Mouse (Mus musculus) midbrain, embryonic 10.5 days (tissue): Measurements from ENCODE around the gene Ccdc171. TPM values are rescaled to one million over a fixed set of nuclear protein-coding genes. Genes with fewer than 3 reads are reported as not detected.
A peak's percentile ranks its signal among the peaks of the same experiment; 100 is the strongest.
"Not testable (repeated sequence)": the region's sequence is repeated elsewhere in the genome, so short reads cannot be mapped to it uniquely, and the experiment has no call there.

ENCODE experiments used
- DNase-seq: peaks from one replicate; pipeline ENCODE4 v3.0.0-alpha.2; 2017; ENCODE audit warnings: low spot score
- H3K27ac ChIP-seq: fragments of 300-500 bp; sonication (generic); replicated peaks from 2 replicates; pipeline ENCODE4 v1.5.1; 2016; ENCODE audit warnings: mild to moderate bottlenecking
- H3K27me3 ChIP-seq: fragments of 300-500 bp; sonication (generic); 2 replicates; pipeline ENCODE4 v1.6.1; 2016; ENCODE audit warnings: low read depth, mild to moderate bottlenecking; ENCODE audit not compliant: poor library complexity, severe bottlenecking
- H3K36me3 ChIP-seq: fragments of 300-500 bp; sonication (generic); 2 replicates; pipeline ENCODE4 v1.6.1; 2016; ENCODE audit warnings: mild to moderate bottlenecking, moderate library complexity
- H3K4me1 ChIP-seq: fragments of 300-500 bp; sonication (generic); 2 replicates; pipeline ENCODE4 v1.6.1; 2016
- H3K4me3 ChIP-seq: fragments of 300-500 bp; sonication (generic); 2 replicates; pipeline ENCODE4 v1.5.1; 2016; ENCODE audit warnings: mild to moderate bottlenecking, moderate library complexity
- H3K9me3 ChIP-seq: fragments of 300-500 bp; sonication (generic); replicated peaks from 2 replicates; pipeline ENCODE4 v1.6.1; 2016; ENCODE audit warnings: mild to moderate bottlenecking
- WGBS: fragments of 180-500 bp; shearing (Covaris S2); methylation state at CpG from one replicate; pipeline ENCODE4 v1.1.7; 2016; 5-methylcytosine and 5-hydroxymethylcytosine counted together
- polyA plus RNA-seq: library from polyadenylated mRNA; unstranded; fragments of >200 nt; fragmentation: Nextera tagmentation; extraction: Ambion mirVana; gene quantifications from 2 replicates; pipeline ENCODE4 v1.2.1, GENCODE M21; 2016

The Ccdc171 gene
- polyA plus RNA-seq, 1 experiment from 2014 or later = 4.3 TPM

GRCm38 (mm10) chr4:83596486-83596885 lies 71.1 kb downstream of the Ccdc171 start:
- H3K27me3 ChIP-seq = no peaks in the 10 kb centered on the region
- 19% methylated on average over 2 of the region's 2 CpGs for WGBS
- H3K9me3 ChIP-seq = no peaks in the 10 kb centered on the region
- no peak for DNase-seq
- no peak overlapping the region for H3K27ac ChIP-seq
- H3K36me3 ChIP-seq = no peaks in the 10 kb centered on the region
- H3K4me1 ChIP-seq = peaks cover 6% of the 10 kb centered on the region
- H3K4me3 ChIP-seq = no peak overlapping the region

- DNase-seq = no peak
- H3K9me3 ChIP-seq = no peaks in the 10 kb centered on the region
- H3K4me3 ChIP-seq = no peak overlapping the region
- 91% methylated on average over 3 of the region's 3 CpGs for WGBS
- H3K27ac ChIP-seq = no peak overlapping the region
- H3K4me1 ChIP-seq = no peaks in the 10 kb centered on the region
- H3K27me3 ChIP-seq = no peaks in the 10 kb centered on the region
- no peaks in the 10 kb centered on the region for H3K36me3 ChIP-seq
These were observed 85.8 kb downstream of the Ccdc171 start for GRCm38 (mm10) chr4:83611111-83611510.

- 31% methylated on average over 10 of the region's 13 CpGs for whole genome bisulfite sequencing
- not testable (repeated sequence) for DNase-seq, H3K4me3 ChIP-seq, H3K27me3 ChIP-seq, H3K27ac ChIP-seq, H3K9me3 ChIP-seq, H3K4me1 ChIP-seq, H3K36me3 ChIP-seq
These were observed 97.8 kb downstream of the Ccdc171 start for GRCm38 (mm10) chr4:83623021-83623711.

GRCm38 (mm10) chr4:83623732-83624131 lies 98.4 kb downstream of the Ccdc171 start:
- 89% methylated on average over 4 of the region's 4 CpGs for WGBS
- Histone ChIP-seq H3K36me3 (no peaks in the 10 kb centered on the region), H3K4me3 (no peak overlapping the region), H3K27me3 (no peaks in the 10 kb centered on the region), H3K27ac (no peak overlapping the region), H3K4me1 (no peaks in the 10 kb centered on the region), H3K9me3 (no peaks in the 10 kb centered on the region)
- no peak for DNase-seq

GRCm38 (mm10) chr4:83651453-83651852 lies 126.1 kb downstream of the Ccdc171 start:
- DNase-seq = no peak
- WGBS = 94% methylated on average over 4 of the region's 4 CpGs
- no peaks in the 10 kb centered on the region for H3K27me3 ChIP-seq
- H3K9me3 ChIP-seq = no peaks in the 10 kb centered on the region
- no peak overlapping the region for H3K27ac ChIP-seq
- no peak overlapping the region for H3K4me3 ChIP-seq
- H3K36me3 ChIP-seq = no peaks in the 10 kb centered on the region
- H3K4me1 ChIP-seq = peaks cover 25% of the 10 kb centered on the region

GRCm38 (mm10) chr4:83655396-83655795 lies 130.1 kb downstream of the Ccdc171 start:
- no peaks in the 10 kb centered on the region for H3K9me3 ChIP-seq
- DNase-seq = peak; percentile 33
- WGBS = 22% methylated on average over 6 of the region's 6 CpGs
- H3K4me1 ChIP-seq = peaks cover 35% of the 10 kb centered on the region
- H3K27ac ChIP-seq = peak overlapping the region; percentile 74
- H3K27me3 ChIP-seq = no peaks in the 10 kb centered on the region
- no peak overlapping the region for H3K4me3 ChIP-seq
- no peaks in the 10 kb centered on the region for H3K36me3 ChIP-seq

GRCm38 (mm10) chr4:83656571-83656970 lies 131.2 kb downstream of the Ccdc171 start:
- DNase-seq = peak; percentile 75
- Histone ChIP-seq H3K4me3 (peak overlapping the region; percentile 22), H3K27ac (peak overlapping the region; percentile 74), H3K9me3 (no peaks in the 10 kb centered on the region), H3K4me1 (peaks cover 35% of the 10 kb centered on the region), H3K36me3 (no peaks in the 10 kb centered on the region), H3K27me3 (no peaks in the 10 kb centered on the region)
- WGBS = 4% methylated on average over 10 of the region's 10 CpGs

GRCm38 (mm10) chr4:83657021-83657420 lies 131.7 kb downstream of the Ccdc171 start:
- H3K4me3 ChIP-seq = peak overlapping the region; percentile 22
- WGBS = 53% methylated on average over 6 of the region's 6 CpGs

GRCm38 (mm10) chr4:83658415-83658814 lies 133.1 kb downstream of the Ccdc171 start:
- H3K4me1 ChIP-seq = peaks cover 33% of the 10 kb centered on the region
- no peaks in the 10 kb centered on the region for H3K9me3 ChIP-seq
- DNase-seq = no peak
- H3K4me3 ChIP-seq = no peak overlapping the region
- 84% methylated on average over 10 of the region's 10 CpGs for WGBS
- H3K27me3 ChIP-seq = no peaks in the 10 kb centered on the region
- H3K36me3 ChIP-seq = no peaks in the 10 kb centered on the region
- 0 out of 2 replicates have a peak overlapping the region, but pooled peaks have one; percentile 35 for H3K27ac ChIP-seq

More at GRCm38 (mm10) chr4:83657021-83657420, 131.7 kb downstream of the Ccdc171 start:
- Histone ChIP-seq H3K9me3 (no peaks in the 10 kb centered on the region), H3K27me3 (no peaks in the 10 kb centered on the region), H3K27ac (peak overlapping the region; percentile 74), H3K4me1 (peaks cover 35% of the 10 kb centered on the region), H3K36me3 (no peaks in the 10 kb centered on the region)
- no peak for DNase-seq

- DNase-seq = no peak
- Histone ChIP-seq H3K4me3 (no peak overlapping the region), H3K9me3 (no peaks in the 10 kb centered on the region), H3K27me3 (no peaks in the 10 kb centered on the region), H3K27ac (no peak overlapping the region), H3K4me1 (peaks cover 31% of the 10 kb centered on the region), H3K36me3 (no peaks in the 10 kb centered on the region)
- WGBS = 84% methylated on average over 11 of the region's 11 CpGs
These were observed 134.1 kb downstream of the Ccdc171 start for GRCm38 (mm10) chr4:83659411-83659810.

- H3K9me3 ChIP-seq = no peaks in the 10 kb centered on the region
- WGBS = 92% methylated on average over 1 of the region's 1 CpGs
- no peak for DNase-seq
These were observed 136.3 kb downstream of the Ccdc171 start for GRCm38 (mm10) chr4:83661519-83662271.

GRCm38 (mm10) chr4:83662301-83662700 lies 137.0 kb downstream of the Ccdc171 start:
- Histone ChIP-seq H3K9me3 (no peaks in the 10 kb centered on the region), H3K27me3 (no peaks in the 10 kb centered on the region), H3K4me3 (no peak overlapping the region), H3K4me1 (peaks cover 6% of the 10 kb centered on the region), H3K36me3 (peaks cover 2% of the 10 kb centered on the region; the same call in 1 of the 2 replicates), H3K27ac (no peak overlapping the region)
- DNase-seq = no peak
- 90% methylated on average over 4 of the region's 4 CpGs for WGBS

More at GRCm38 (mm10) chr4:83661519-83662271, 136.3 kb downstream of the Ccdc171 start:
- H3K27ac ChIP-seq = no peak overlapping the region
- H3K36me3 ChIP-seq = peaks cover 1% of the 10 kb centered on the region; the same call in 1 of the 2 replicates
- no peaks in the 10 kb centered on the region for H3K27me3 ChIP-seq
- H3K4me1 ChIP-seq = peaks cover 12% of the 10 kb centered on the region
- H3K4me3 ChIP-seq = no peak overlapping the region

GRCm38 (mm10) chr4:83669552-83669951 lies 144.2 kb downstream of the Ccdc171 start:
- Histone ChIP-seq H3K9me3 (no peaks in the 10 kb centered on the region), H3K36me3 (peaks cover 2% of the 10 kb centered on the region; the same call in 1 of the 2 replicates), H3K27ac (no peak overlapping the region), H3K4me1 (no peaks in the 10 kb centered on the region), H3K27me3 (no peaks in the 10 kb centered on the region), H3K4me3 (no peak overlapping the region)
- no peak for DNase-seq
- WGBS = 84% methylated on average over 2 of the region's 2 CpGs
